Mouse (Mus musculus) kidney, postnatal 0 days (tissue): ENCODE data around the gene Srek1ip1. TPM values are rescaled to one million over a fixed set of nuclear protein-coding genes. Genes with fewer than 3 reads are reported as not detected.

ENCODE experiments used
- ATAC-seq: fragments of 200-750 bp; cut with Nextera tagmentation; replicated peaks from 2 replicates; pipeline ENCODE4 v1.8.0; 2017; ENCODE audit warnings: low read depth, moderate number of reproducible peaks, moderate TSS enrichment, moderate library complexity; ENCODE audit not compliant: low FRiP score
- DNase-seq: peaks from one replicate; pipeline ENCODE4 v3.0.0-alpha.2; 2016; ENCODE audit warnings: low spot score
- H3K27ac ChIP-seq: fragments of 300-500 bp; sonication (generic); 2 replicates; pipeline ENCODE4 v1.5.1; 2014; ENCODE audit warnings: mild to moderate bottlenecking
- H3K27me3 ChIP-seq: fragments of 300-500 bp; sonication (generic); 2 replicates; pipeline ENCODE4 v1.6.1; 2014; ENCODE audit warnings: low read length, mixed read lengths; ENCODE audit not compliant: insufficient read depth
- H3K36me3 ChIP-seq: fragments of 300-500 bp; sonication (generic); 2 replicates; pipeline ENCODE4 v1.6.1; 2014; ENCODE audit warnings: low read length, mixed read lengths; ENCODE audit not compliant: insufficient read depth
- H3K4me1 ChIP-seq: fragments of 300-500 bp; sonication (generic); replicated peaks from 2 replicates; pipeline ENCODE4 v1.6.1; 2014; ENCODE audit warnings: antibody characterized with exemption, low read length, mixed read lengths; ENCODE audit not compliant: insufficient read depth
- H3K4me2 ChIP-seq: fragments of 300-500 bp; sonication (generic); 2 replicates; pipeline ENCODE4 v1.6.1; 2014; ENCODE audit warnings: mild to moderate bottlenecking, low read length, moderate library complexity, mixed read lengths
- H3K4me3 ChIP-seq: fragments of 300-500 bp; sonication (generic); replicated peaks from 2 replicates; pipeline ENCODE4 v1.5.1; 2014; ENCODE audit warnings: low read depth, low read length
- H3K9ac ChIP-seq: fragments of 300-500 bp; sonication (generic); 2 replicates; pipeline ENCODE4 v1.6.1; 2014; ENCODE audit warnings: low read depth, low read length
- H3K9me3 ChIP-seq: fragments of 300-500 bp; sonication (generic); replicated peaks from 2 replicates; pipeline ENCODE4 v1.6.1; 2016; ENCODE audit warnings: low read length, inconsistent platforms, mixed read lengths
- CTCF ChIP-seq: IDR thresholded peaks from 2 replicates; pipeline ENCODE4 v1.5.1; 2016; ENCODE audit warnings: antibody characterized with exemption, low read depth, mild to moderate bottlenecking, moderate library complexity
- WGBS: fragments of 180-500 bp; shearing (Covaris S2); extraction: QIAGEN DNeasy Blood & Tissue Kit; methylation state at CpG from one replicate; pipeline ENCODE4 v1.1.7; 2014; 5-methylcytosine and 5-hydroxymethylcytosine counted together
- polyA plus RNA-seq: library from polyadenylated mRNA; unstranded; fragments of >200 nt; fragmentation: Nextera tagmentation; extraction: Ambion mirVana; gene quantifications from 2 replicates; pipeline ENCODE4 v1.2.1, GENCODE M21; 2015

Srek1ip1 gene
- polyA plus RNA-seq, 1 experiment from 2014 or later = 33.4 TPM

DNA sequence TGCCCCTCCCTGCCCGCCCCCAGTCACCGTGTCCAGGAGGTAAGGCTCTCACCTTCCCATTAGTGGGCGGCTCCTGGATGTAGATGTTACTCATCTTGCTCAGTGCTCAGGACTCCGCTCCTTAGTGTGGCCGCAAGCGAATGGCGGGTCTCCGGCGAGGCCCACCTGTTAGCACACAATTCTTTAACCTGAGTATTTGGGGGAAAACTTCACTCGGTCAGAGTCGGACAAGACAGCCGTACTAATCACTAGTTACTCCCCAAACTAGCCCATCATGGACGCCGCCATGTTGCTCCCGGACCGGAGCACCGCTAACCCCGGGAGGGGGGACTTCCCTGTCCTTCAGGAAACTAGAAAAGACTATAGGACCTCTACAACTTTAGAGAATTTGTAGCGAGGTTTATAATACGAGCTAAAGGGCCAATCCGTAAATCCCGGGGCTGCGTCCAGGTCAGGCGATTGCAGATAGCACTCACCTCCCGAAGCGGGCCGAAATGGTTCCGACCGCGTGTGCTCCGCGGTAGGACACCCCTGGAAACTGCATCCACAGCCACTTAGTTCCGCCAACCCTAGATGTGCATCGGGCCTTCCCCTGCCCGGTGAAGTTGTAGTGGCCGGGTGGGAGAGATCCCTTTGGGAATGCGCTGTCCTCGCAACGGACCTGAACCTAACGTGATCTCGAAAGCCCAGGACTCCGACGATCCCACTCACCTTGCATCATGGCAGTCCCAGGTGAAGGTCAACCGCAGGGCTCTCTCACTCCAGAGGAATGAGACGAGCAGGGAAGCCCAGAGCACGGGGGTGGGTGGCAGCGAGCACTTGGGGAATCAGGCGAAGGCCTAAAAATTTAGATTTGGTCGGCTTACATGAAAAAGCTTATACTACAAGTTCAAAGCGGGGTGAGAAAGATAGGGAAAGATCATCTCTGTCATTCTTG, 24.6 kb downstream of the Srek1ip1 start, which contains the start of gene Cwc27:
TSS of gene Cwc27 (minus strand) at position 508 of the 937 bp plus-strand sequence.
- H3K27ac ChIP-seq = peak within 1 kb of the TSS; percentile 87
- DNase-seq (peak; percentile 90), ATAC-seq (peak; percentile 96)
- H3K9me3 ChIP-seq = no peaks in the 10 kb centered on the region
- H3K36me3 ChIP-seq = no peaks in the 10 kb centered on the region
- H3K27me3 ChIP-seq = no peaks in the 10 kb centered on the region
- H3K9ac ChIP-seq = peak within 1 kb of the TSS; percentile 87
- WGBS = 1% methylated on average over 50 of the region's 50 CpGs
- H3K4me3 ChIP-seq = peak within 1 kb of the TSS; percentile 64
- TF ChIP-seq CTCF = no peak
- H3K4me1 ChIP-seq = peaks cover 16% of the 10 kb centered on the region
- H3K4me2 ChIP-seq = peak within 1 kb of the TSS; percentile 75

DNA sequence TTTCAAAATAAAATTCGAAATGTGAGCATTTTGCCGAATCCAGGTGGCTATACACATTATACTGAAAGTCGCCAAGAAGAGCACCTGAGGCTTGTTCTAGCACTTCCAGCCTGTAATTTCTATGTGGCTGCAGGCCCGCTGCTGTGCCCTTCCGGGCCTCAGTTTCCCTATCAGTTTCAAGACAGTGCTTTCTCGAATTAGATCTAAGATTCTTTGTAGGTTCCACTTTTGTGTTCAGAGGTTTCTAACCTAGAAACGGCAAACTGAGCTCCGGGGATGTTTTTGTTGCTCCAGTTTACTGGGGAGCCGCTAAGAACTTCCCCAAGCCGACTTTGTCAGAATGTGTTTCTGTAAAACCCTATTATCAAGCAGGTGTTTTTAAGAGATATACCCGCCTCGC, 25.4 kb downstream of the Srek1ip1 start:
- ATAC-seq = no peak
- no peak for TF ChIP-seq CTCF
- 44% methylated on average over 12 of the region's 12 CpGs for WGBS

GRCm38 (mm10) chr13:104821192-104821591, 28.9 kb downstream of the Srek1ip1 start:
- Histone ChIP-seq H3K9me3 (no peaks in the 10 kb centered on the region), H3K36me3 (0 out of 2 replicates have a peak, but pooled peaks cover 3% of the 10 kb centered on the region), H3K4me2 (no peak overlapping the region), H3K27me3 (no peaks in the 10 kb centered on the region), H3K4me3 (no peak overlapping the region), H3K9ac (no peak overlapping the region), H3K4me1 (peaks cover 10% of the 10 kb centered on the region), H3K27ac (no peak overlapping the region)
- no peak for ATAC-seq
- no peak for TF ChIP-seq CTCF
- no peak for DNase-seq

More for the DNA sequence above, 25.4 kb downstream of the Srek1ip1 start:
- Histone ChIP-seq H3K9me3 (no peaks in the 10 kb centered on the region), H3K4me3 (peak overlapping the region; percentile 64), H3K4me1 (peaks cover 16% of the 10 kb centered on the region), H3K9ac (peak overlapping the region; percentile 87), H3K36me3 (no peaks in the 10 kb centered on the region), H3K4me2 (peak overlapping the region; percentile 75), H3K27me3 (no peaks in the 10 kb centered on the region), H3K27ac (peak overlapping the region; percentile 20; the same call in 1 of the 2 replicates)
- DNase-seq = no peak

DNA sequence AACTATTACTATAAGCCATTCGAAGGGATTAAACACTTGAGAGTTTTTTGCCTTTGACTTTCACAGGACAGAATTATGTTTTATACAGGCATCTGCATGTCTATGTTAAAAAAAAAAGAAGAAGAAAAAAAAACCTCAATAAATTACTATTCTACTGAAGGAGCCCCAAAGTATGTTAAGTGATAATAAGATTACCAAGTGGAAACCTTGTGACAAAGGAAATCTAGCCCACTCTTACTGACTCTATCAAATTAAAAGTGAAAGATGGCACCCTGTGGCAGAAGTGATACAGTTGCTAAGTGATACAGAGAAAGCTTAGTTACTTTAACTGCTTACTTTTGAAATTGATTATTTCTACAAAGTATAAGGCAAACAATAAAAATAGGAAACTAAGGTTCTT, 29.6 kb downstream of the Srek1ip1 start:
- no peak for TF ChIP-seq CTCF
- H3K9me3 ChIP-seq = no peaks in the 10 kb centered on the region
- no peak for DNase-seq
- 83% methylated on average over 1 of the region's 1 CpGs for WGBS
- H3K27me3 ChIP-seq = no peaks in the 10 kb centered on the region
- no peak for ATAC-seq
- 0 out of 2 replicates have a peak, but pooled peaks cover 4% of the 10 kb centered on the region for H3K36me3 ChIP-seq
- no peak overlapping the region for H3K9ac ChIP-seq
- no peak overlapping the region for H3K27ac ChIP-seq
- peaks cover 10% of the 10 kb centered on the region for H3K4me1 ChIP-seq
- H3K4me2 ChIP-seq = 0 out of 2 replicates have a peak overlapping the region, but pooled peaks have one; percentile 16
- no peak overlapping the region for H3K4me3 ChIP-seq

DNA sequence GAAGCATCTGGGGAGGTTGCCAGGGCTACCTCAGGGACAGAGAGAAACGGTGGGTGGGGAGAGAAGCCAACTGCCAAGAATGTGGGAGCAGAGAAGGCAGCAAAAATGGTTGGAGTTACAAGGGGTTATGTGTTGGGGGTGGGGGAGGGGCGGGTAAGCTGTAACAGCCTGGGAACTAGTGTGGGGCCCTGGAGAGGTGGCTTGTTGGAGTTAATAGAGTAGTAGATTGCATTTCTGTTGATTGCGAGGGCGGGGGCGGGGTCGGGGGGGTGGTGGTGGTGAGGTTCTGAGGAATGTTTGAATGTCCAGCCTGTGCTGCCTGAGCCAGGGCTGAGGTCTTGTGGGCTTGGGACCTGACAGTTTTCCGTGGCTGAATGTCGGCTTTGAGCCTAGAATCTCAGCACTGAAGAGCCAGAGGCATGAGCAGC, 30.1 kb downstream of the Srek1ip1 start:
- Histone ChIP-seq H3K4me3 (no peak overlapping the region), H3K9me3 (no peaks in the 10 kb centered on the region), H3K4me2 (peak overlapping the region; percentile 16; the same call in 1 of the 2 replicates), H3K27ac (peak overlapping the region; percentile 70), H3K9ac (no peak overlapping the region), H3K36me3 (0 out of 2 replicates have a peak, but pooled peaks cover 8% of the 10 kb centered on the region), H3K27me3 (no peaks in the 10 kb centered on the region), H3K4me1 (peaks cover 9% of the 10 kb centered on the region)
- DNase-seq (peak; percentile 46), ATAC-seq (peak; percentile 76)
- TF ChIP-seq CTCF = no peak
- WGBS = 17% methylated on average over 8 of the region's 8 CpGs

DNA sequence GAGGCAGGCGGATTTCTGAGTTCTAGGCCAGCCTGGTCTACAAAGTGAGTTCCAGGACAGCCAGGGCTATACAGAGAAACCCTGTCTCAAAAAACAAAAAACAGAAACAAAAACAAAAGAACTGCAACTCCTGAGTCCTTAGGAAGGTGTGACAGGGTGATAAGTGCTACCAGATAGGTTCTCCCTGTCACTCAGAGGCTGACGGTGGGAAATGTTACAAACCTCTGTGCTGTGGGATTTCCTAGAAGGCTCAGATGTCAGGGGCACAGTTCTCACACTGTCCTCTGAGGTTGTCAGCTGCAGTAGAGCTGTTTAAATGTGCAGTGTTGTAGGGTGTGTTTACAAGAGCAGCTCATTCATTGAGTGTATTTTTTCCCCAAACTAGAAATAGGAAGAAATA, 33.2 kb downstream of the Srek1ip1 start:
- Histone ChIP-seq H3K4me1 (no peaks in the 10 kb centered on the region; the same call in 1 of the 2 replicates), H3K9me3 (no peaks in the 10 kb centered on the region), H3K9ac (no peak overlapping the region), H3K4me2 (no peak overlapping the region), H3K4me3 (no peak overlapping the region), H3K27me3 (no peaks in the 10 kb centered on the region), H3K27ac (no peak overlapping the region), H3K36me3 (peaks cover 24% of the 10 kb centered on the region; the same call in 1 of the 2 replicates)
- ATAC-seq (no peak), DNase-seq (no peak)
- WGBS = 53% methylated on average over 2 of the region's 2 CpGs
- TF ChIP-seq CTCF = no peak
